Mouse (Mus musculus): ENCODE results near the gene Ndufab1. TPM values are rescaled to one million over a fixed set of nuclear protein-coding genes. Genes with fewer than 3 reads are reported as not detected.

The Ndufab1 gene
- 433 TPM for polyA plus RNA-seq (2014; fragmentation: Illumina TruSeq; extraction: RNeasy Lipid Tissue Mini Kit (QIAGEN cat#74804))

GRCm38 (mm10) chr7:122101747-122102244 lies at the start of gene Ndufab1:
Gene Ndufab1 (minus strand): TSS chr7:122101886.

DNA sequence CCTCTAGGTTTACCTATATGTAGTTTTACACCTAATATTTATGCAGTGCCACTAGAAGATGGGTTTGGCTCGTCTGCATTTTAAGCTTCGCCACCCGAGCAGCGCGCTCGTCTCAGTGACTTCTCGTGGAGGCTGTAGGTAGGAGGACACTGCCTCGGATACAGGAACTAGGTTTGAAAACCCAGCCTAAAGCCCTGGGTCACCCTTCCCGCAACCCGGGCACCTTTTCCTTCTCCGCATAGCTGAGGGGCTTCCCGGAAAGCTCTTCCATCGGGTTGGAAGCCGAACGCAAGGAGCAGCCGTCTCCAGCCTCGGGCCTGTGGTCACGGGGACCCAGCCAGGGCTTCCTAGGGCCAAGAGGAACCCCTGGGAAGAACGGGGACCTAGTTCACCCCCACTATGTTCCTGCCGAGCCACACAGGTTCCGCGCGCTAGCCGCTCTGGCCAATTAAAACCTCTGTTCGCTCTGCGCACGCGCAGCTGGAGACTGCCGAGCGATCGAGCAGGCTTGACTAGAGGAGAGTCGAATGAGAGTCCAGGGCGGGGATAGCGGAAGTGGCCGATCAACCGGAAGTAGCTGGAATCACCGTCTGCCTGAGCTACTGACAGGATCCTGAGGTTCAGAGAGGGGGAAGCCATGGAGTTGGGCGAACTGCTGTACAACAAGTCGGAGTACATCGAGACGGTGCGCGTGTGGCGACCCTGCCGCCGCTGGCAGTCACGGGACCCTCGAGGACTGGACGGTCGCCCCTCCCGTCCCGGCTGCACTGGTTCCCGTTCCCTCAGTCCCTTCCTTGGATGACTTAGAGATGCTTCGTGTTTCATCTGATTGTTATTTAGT lies 31.0 kb upstream of the Ndufab1 start, which contains the start of the genes Palb2 and Dctn5:
Gene Palb2 (minus strand): TSS at position 489 of the 841 bp plus-strand sequence.
Gene Dctn5 (plus strand): TSS at position 545 of the 841 bp plus-strand sequence.

DNA sequence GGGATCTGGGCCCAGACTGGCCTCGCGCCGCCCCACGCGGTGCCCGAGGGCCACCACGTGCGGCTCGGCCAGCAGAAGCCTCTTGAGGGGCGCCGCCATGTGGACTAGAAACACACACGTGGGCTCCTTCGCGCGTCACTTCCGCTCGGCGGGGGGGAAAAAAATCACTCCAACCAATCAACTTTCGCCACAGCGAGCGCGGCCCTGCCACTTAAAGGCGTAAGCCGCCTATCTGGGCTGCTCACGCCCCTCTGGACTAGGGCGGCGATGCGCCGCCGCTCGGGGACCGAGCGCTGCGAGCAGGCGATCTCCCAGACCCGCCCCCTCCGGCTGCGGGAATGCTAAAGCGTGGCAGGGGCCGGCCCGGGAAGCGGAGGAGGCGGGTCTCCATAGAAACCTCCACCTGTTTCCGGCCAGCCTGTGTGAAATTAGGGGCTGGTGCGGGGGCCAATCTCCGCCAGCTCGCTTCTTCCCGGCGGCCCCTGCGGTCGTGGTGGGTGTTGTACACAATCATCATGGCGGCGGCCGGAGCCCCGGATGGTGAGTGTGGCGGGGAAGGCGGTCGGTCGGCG lies 34.7 kb downstream of the Ndufab1 start, which contains the start of the genes Ubfd1 and Ears2:
Gene Ubfd1 (plus strand): TSS at position 231 of the 572 bp plus-strand sequence.
Gene Ears2 (minus strand): TSS at position 319 of the 572 bp plus-strand sequence.

Other genes with a start within 250 kb of the Ndufab1 start
- gene Scnn1b, start 236.8 kb downstream of the Ndufab1 start, polyA plus RNA-seq (2014; fragmentation: Illumina TruSeq; extraction: RNeasy Lipid Tissue Mini Kit (QIAGEN cat#74804)): not detected
- 10.9 TPM for gene Cog7, start 120.2 kb downstream of the Ndufab1 start, polyA plus RNA-seq (2014; fragmentation: Illumina TruSeq; extraction: RNeasy Lipid Tissue Mini Kit (QIAGEN cat#74804))
- 12.2 TPM for gene Gga2, start 80.7 kb downstream of the Ndufab1 start, polyA plus RNA-seq (2014; fragmentation: Illumina TruSeq; extraction: RNeasy Lipid Tissue Mini Kit (QIAGEN cat#74804))
- gene Ubfd1, start 34.7 kb downstream of the Ndufab1 start, polyA plus RNA-seq (2014; fragmentation: Illumina TruSeq; extraction: RNeasy Lipid Tissue Mini Kit (QIAGEN cat#74804)): 41.3 TPM
- gene Ears2, start 34.6 kb downstream of the Ndufab1 start, polyA plus RNA-seq (2014; fragmentation: Illumina TruSeq; extraction: RNeasy Lipid Tissue Mini Kit (QIAGEN cat#74804)): 3.0 TPM
- gene Palb2, start 31.1 kb upstream of the Ndufab1 start, polyA plus RNA-seq (2014; fragmentation: Illumina TruSeq; extraction: RNeasy Lipid Tissue Mini Kit (QIAGEN cat#74804)): 8.7 TPM
- gene Dctn5, start 31.2 kb upstream of the Ndufab1 start, polyA plus RNA-seq (2014; fragmentation: Illumina TruSeq; extraction: RNeasy Lipid Tissue Mini Kit (QIAGEN cat#74804)): 94.8 TPM
- gene Plk1, start 57.6 kb upstream of the Ndufab1 start, polyA plus RNA-seq (2014; fragmentation: Illumina TruSeq; extraction: RNeasy Lipid Tissue Mini Kit (QIAGEN cat#74804)): 2.8 TPM
- gene Ern2, start 84.3 kb upstream of the Ndufab1 start, polyA plus RNA-seq (2014; fragmentation: Illumina TruSeq; extraction: RNeasy Lipid Tissue Mini Kit (QIAGEN cat#74804)): not detected
- 18.2 TPM for gene Chp2, start 117.6 kb upstream of the Ndufab1 start, polyA plus RNA-seq (2014; fragmentation: Illumina TruSeq; extraction: RNeasy Lipid Tissue Mini Kit (QIAGEN cat#74804))
- gene Prkcb, start 186.9 kb upstream of the Ndufab1 start, polyA plus RNA-seq (2014; fragmentation: Illumina TruSeq; extraction: RNeasy Lipid Tissue Mini Kit (QIAGEN cat#74804)): 26.7 TPM

Measured in ovary, adult 10 weeks (tissue).